Mouse (Mus musculus) Patski (cell line): ENCODE data around the gene Mef2a. TPM values are rescaled to one million over a fixed set of nuclear protein-coding genes. Genes with fewer than 3 reads are reported as not detected.

ENCODE experiments used
- ATAC-seq: fragments of 100-300 bp; one replicate; pipeline ENCODE4 v1.8.0; 2021
- CTCF ChIA-PET: fragments of 350-600 bp; sonication (Branson Sonifier 250); formaldehyde crosslinking; loops from one replicate; lab custom pipeline; 2022; ENCODE audit warnings: inconsistent platforms; lab: Charles Lee
- POLR2A ChIA-PET: fragments of 350-600 bp; sonication (Branson Sonifier 250); formaldehyde crosslinking; loops from one replicate; lab custom pipeline; 2022; ENCODE audit warnings: antibody characterized with exemption, inconsistent platforms; lab: Charles Lee
- DNase-seq: peaks from one replicate; pipeline ENCODE4 v3.0.0-alpha.2; 2011; ENCODE audit warnings: low read depth, low spot score
- H3K27me3 ChIP-seq: fragments of 371-371 bp; one replicate; pipeline ENCODE4 v1.5.1; 2021
- CTCF ChIP-seq: fragments of 100-300 bp; IDR thresholded peaks from one replicate; pipeline ENCODE4 v1.5.1; 2021
- in situ Hi-C: fragments of 300-500 bp; cut with MboI; formaldehyde crosslinking; loops from 3 replicates; pipeline ENCODE4 v1.11.1; 2018; ENCODE audit warnings: low pct_unique_long_range_greater_than_20kb, mixed read lengths
- polyA plus RNA-seq: library from polyadenylated mRNA; unstranded; gene quantifications from one replicate; pipeline ENCODE4 v1.2.3, GENCODE M21; 2021

The Mef2a gene
- polyA plus RNA-seq = 48.0 TPM

DNA sequence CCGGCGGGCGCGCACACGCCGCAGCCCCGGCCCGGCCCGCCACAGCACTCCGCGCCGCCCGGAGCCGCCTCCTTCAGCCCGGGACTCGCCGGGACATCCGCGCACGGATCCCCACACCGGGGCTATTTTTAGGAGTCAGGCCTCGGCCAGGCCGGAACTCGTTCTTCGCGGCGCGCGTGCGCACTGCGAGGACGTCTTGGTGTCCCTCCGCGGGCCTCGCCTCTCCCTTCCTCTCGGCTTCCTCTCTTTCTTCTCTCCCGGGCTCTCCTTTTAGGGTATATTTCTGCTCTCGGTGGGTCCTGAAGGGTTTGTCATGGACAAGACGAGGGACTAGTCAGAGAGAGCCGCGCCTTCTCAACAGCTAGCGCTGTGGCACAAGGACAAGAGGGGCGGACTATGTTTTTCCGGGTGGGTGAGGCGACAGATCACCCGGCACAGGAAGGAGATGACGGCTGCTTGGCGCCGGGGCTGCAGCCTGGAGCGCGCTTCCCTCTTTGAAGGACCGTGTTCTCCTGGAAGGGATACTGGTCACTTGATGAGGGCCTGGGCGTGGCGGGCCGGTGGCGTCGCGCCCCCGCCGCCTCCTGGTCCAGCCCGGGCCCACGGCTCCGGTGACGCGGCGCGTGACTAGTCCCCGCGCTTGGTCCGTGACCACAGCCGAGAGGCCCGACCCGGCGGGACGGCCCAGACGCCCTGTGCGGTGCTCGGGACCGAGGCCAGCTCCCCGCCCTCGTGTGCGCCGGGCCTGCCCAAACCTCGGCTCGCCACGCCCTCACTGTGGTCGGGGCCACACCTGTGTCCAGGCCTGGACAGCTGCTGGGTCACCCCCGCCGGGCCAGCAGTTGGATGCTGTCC, at the start of gene Mef2a:
TSS of gene Mef2a (minus strand) at position 130 of the 855 bp plus-strand sequence.
- peak; percentile 78 for DNase-seq
- in situ Hi-C loops = loop anchor here (5.0 kb wide), 1 partner anchor 174 kb away; no protein-coding TSS in a partner anchor
- ChIA-PET CTCF (interaction anchor here (1.1 to 1.6 kb wide), 2 partner anchors 10 to 12 kb away, joined by 3 to 4 read pairs; no protein-coding TSS in a partner anchor), POLR2A (interaction anchor here (0.9 to 1.6 kb wide), 4 partner anchors 12 to 177 kb away, joined by 3 to 6 read pairs (median 4); no protein-coding TSS in a partner anchor)
- H3K27me3 ChIP-seq = no peaks in the 10 kb centered on the region
- TF ChIP-seq CTCF = no peak
- peak; percentile 84 for ATAC-seq

DNA sequence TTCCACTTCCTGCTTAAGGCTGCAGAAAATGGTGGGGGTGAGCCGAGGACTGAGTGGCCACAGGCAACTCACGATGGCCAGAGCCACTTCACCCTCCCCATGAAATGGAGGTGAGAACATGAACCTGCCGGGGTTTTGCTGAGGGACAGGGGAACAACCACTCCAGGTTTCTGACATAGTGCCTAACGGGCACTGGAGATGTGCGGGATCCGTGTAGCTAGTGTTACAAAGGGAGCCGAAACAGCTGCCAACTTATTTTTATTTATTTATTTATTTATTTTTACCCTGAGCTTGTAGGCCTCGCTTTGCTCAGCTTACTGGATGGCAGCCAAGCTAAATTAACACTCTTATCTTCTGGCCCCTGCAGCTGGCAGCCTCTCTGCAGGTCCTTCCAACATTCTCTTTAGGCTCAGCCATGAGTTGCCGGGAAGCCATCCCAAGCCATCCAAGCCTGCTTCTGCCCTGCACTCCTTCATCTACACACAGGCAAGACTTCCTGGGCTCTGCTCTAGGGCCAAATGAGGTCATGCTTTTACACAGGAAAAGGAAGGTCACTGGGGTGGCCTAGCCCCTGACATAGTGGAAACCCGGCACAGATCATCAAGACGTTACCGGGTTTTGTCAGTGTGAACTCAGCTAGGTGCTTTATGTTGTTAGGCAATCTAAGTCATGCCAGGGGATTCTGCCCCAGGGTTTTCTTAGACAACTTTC, 49.0 kb upstream of the Mef2a start:
- in situ Hi-C loops = no loop called here
- ChIA-PET CTCF (no interaction called here), POLR2A (no interaction called here)
- TF ChIP-seq CTCF = no peak
- H3K27me3 ChIP-seq = no peaks in the 10 kb centered on the region
- no peak for ATAC-seq
- DNase-seq = no peak

DNA sequence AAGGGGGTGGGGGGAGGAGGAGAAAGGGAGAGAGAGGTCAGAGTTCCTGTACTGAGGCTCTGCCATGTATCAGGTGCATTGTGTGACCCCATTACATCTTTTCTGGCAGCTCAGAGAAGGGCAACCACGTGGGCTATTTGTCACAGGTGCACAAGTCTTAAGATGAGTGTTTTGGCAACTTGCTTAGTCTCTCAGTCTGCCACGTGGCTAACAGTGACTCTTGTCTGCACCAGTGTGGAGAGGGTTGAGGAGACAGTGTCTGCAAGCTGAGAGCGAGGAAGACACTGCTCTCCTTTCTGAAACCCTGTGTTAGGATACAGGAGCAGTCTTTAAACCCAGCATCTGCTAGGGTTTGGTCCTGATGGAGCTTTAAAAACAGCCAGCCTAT, 48.4 kb upstream of the Mef2a start:
- ChIA-PET POLR2A (no interaction called here), CTCF (no interaction called here)
- H3K27me3 ChIP-seq = no peaks in the 10 kb centered on the region
- DNase-seq (no peak), ATAC-seq (no peak)
- in situ Hi-C loops = no loop called here
- no peak for TF ChIP-seq CTCF

DNA sequence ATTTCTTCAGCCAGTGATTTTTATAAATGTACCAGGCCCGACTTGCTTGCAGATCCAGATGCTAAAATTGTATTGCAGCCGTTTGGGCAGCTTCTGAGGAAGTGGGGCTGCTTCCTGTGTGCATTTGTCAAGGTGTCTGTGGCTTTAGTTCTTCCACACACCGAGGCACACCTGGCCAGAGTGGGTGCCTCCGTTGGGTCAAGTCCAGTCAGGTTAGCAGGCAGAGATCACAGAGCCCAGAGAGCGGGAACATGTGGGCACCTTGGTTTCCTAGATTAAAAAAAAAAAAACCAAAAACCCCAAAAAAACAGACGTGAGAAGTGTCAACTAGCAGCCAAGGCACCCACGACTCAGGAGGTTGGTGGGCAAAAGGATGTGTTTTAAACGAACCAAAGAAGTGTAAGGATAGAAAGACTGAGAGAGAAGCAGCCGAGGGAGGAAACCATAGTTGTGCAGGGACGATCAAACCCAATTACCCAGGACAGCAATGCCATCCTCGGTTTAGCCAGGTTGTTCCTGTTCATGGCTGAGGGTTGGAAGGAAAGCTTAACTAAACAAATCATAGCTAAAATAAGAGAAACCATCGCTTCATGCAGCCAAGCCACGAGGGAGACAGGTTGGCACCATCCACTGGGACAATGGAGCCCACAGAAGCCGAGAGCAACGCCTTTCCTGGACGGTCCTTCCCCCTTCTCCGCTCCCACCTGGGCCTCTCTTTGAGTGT, 47.1 kb upstream of the Mef2a start:
- ChIA-PET POLR2A (no interaction called here), CTCF (no interaction called here)
- DNase-seq (no peak), ATAC-seq (no peak)
- no peak for TF ChIP-seq CTCF
- in situ Hi-C loops = no loop called here
- no peaks in the 10 kb centered on the region for H3K27me3 ChIP-seq

DNA sequence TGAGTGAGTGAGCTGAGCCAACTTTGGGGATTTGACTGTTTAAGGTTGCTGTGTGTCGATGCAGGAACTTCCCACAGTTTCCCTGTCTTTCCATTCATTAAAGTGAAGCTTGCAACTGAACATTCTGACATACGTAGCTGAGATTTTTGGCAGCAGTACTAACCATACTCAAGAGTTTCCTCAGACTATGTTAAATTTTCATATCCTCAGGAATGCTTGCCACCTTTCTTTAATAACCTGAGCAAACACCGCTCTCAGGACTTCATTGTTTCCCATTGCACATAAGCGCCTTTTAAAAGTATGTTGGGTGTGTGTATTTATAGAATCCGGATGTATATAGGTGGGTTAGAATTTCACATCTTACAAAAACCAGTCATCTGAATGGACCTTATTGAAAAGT, 45.5 kb upstream of the Mef2a start:
- no peak for TF ChIP-seq CTCF

DNA sequence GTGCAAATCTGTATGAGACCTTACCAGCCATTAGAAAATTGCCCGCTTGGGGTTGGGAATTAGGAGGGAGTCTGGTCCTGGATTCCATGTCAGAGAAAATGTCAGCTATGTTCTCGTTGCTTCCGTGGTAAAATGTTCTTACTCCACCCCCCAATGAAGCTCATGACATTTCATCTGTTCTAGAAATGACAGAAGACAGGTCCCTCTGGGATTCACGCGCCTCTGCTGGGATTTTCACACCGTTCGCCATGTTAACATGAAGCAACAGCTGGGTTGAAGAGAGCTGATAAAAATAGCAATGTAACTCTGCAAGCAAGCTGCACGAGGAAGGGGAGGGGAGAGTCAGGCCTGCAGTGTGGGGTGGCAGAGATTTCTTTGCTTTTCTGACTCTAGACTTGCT, 42.1 kb upstream of the Mef2a start:
- DNase-seq (no peak), ATAC-seq (no peak)
- H3K27me3 ChIP-seq = no peaks in the 10 kb centered on the region
- ChIA-PET POLR2A (no interaction called here), CTCF (interaction anchor here (0.7 kb wide), 1 partner anchor 9 kb away, joined by 3 read pairs; no protein-coding TSS in a partner anchor)
- no peak for TF ChIP-seq CTCF
- in situ Hi-C loops = no loop called here

More for the DNA sequence above, 45.5 kb upstream of the Mef2a start:
- ATAC-seq (no peak), DNase-seq (no peak)
- POLR2A ChIA-PET = no interaction called here
- in situ Hi-C loops = no loop called here
- H3K27me3 ChIP-seq = no peaks in the 10 kb centered on the region
- CTCF ChIA-PET = interaction anchor here (1.2 kb wide), 1 partner anchor 16 kb away, joined by 3 read pairs; no protein-coding TSS in a partner anchor

DNA sequence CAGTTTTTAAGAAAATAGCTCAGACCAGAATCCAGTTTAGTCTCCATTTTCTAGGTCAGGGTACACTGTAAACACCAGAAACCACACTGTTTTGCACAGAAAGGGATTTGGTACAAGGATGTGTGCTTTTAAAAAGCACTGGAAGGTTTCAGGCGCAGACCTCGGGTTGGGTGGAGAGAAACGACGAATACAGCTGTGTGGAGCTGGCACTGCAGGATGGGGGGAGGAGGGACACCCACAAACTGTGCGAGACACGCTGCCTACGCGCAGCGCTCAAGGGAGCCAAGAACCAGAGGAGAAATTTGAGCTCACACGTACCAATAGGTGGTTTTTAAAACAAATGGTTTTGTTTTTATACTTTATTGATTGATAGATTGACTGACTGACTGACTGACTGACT, 40.0 kb upstream of the Mef2a start:
- ATAC-seq = no peak
- H3K27me3 ChIP-seq = no peaks in the 10 kb centered on the region
- no peak for DNase-seq
- in situ Hi-C loops = no loop called here
- CTCF ChIA-PET = no interaction called here
- POLR2A ChIA-PET = no interaction called here
- no peak for TF ChIP-seq CTCF

DNA sequence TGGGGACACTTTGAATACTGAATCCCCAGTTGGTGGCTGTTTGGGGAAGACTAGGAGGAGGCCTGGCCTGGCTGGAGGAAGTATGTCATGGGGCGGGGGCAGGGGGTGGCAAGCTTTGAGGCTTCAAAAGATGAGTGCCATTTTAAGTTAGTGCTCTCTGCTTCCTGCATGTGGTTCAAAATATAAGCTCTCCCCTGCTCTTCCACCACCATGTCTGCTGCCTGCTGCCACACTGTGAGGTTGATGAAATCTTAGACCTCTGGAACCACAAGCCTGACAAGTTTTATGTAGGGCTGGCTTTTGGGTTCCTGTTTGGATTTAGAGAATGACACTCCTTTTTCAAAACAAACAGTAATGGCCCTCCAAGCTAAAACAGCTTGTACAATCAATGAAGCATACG, 34.4 kb upstream of the Mef2a start:
- POLR2A ChIA-PET = no interaction called here
- H3K27me3 ChIP-seq = no peaks in the 10 kb centered on the region
- in situ Hi-C loops = no loop called here
- no peak for DNase-seq
- no peak for ATAC-seq
- TF ChIP-seq CTCF = no peak
- CTCF ChIA-PET = no interaction called here

DNA sequence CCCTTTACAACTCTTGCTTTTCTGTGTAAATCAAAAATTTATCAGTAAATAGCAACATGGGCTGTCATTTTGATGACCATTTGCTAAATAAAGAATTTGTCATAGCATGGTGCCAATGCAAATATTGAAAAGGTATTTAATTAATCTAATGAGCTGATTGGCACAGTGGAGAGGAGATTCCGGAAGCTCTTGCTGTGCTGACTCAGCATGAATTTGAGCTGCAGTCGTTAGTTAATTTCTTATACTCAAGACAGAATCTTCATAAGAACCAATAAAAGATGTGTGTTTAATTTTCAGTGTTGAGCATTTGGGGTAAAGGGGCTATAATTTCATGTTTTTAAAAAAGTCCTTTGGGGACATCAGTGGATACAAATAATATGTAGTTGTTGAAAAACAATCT, 31.5 kb upstream of the Mef2a start:
- CTCF ChIA-PET = no interaction called here

DNA sequence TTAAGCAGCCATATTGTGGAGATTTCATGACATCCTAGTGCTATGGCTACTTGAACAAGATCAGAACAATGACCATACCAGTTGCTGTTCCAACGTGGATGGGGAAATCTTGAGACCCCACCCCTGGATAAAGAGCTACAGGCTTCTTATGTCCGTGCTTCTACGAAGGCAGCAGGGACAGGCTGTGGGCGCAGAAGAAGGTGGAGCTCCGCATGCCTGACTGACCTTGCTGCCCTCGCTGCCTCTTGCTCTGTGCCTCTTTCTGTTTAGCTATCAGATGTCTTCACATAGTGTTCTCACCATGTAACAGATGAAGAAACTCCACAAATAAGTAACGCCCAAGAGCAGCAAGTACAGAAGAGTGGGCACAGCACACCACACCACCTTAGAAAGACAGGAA, 29.7 kb upstream of the Mef2a start:
- ATAC-seq (no peak), DNase-seq (no peak)
- POLR2A ChIA-PET = no interaction called here
- CTCF ChIA-PET = interaction anchor here (1.1 to 1.5 kb wide), 3 partner anchors 9 to 16 kb away, joined by 3 read pairs; no protein-coding TSS in a partner anchor
- in situ Hi-C loops = no loop called here
- no peaks in the 10 kb centered on the region for H3K27me3 ChIP-seq
- TF ChIP-seq CTCF = no peak

More for the DNA sequence above, 31.5 kb upstream of the Mef2a start:
- no peak for TF ChIP-seq CTCF
- H3K27me3 ChIP-seq = no peaks in the 10 kb centered on the region
- POLR2A ChIA-PET = no interaction called here
- ATAC-seq = no peak
- in situ Hi-C loops = no loop called here
- no peak for DNase-seq
